Mouse (Mus musculus) liver, postnatal 0 days (tissue): Measurements from ENCODE around the gene Snx5.

Experiments
- CTCF ChIP-seq: sonication (generic); IDR thresholded peaks from 2 replicates; pipeline ENCODE4 v1.5.1; 2016; ENCODE audit warnings: antibody characterized with exemption, low read depth
- EP300 ChIP-seq: IDR thresholded peaks from 2 replicates; pipeline ENCODE4 v1.6.1; 2016; ENCODE audit warnings: antibody characterized with exemption, low read depth, mild to moderate bottlenecking

DNA sequence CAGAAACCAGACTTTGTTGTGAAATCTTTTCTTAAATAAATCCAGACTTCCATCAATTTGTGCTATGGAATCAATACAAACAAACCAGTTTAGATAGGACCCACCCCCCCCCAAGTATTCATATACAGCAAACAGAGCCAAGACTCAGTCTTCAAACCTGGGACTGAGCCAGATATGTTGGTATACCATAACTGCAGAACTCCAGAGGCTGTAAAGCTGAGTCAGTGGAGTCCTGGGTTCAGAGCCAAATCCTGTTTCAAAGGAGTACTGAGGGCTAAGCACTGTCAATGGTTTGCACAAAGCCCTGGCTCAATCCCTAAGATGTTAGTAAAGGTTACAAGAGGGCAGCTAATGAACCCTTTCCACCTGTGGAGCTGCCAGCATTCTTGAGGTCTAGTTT lies 20.6 kb downstream of the Snx5 start:
- TF ChIP-seq CTCF (no peak), EP300 (no peak)
